Mouse (Mus musculus) liver, embryonic 14 days (tissue): ENCODE results near the gene Olfr1157. TPM values are rescaled to one million over a fixed set of nuclear protein-coding genes. Genes with fewer than 3 reads are reported as not detected.

Source experiments
- polyA plus RNA-seq: library from polyadenylated mRNA; depleted of rRNA; stranded (reverse); fragments of >200 nt; gene quantifications from 2 replicates; pipeline ENCODE4 v1.2.3, GENCODE M21; 2012; rRNA removed

Gene Olfr1157
- not detected in 2 replicates for polyA plus RNA-seq

GRCm38 (mm10) chr2:87968199-87968598 is at the start of gene Olfr1157:
Olfr1157 (minus strand) TSS chr2:87968299.

GRCm38 (mm10) chr2:88007515-88008318 is 39.6 kb upstream of the Olfr1157 start, which contains the start of gene Olfr1160:
Olfr1160 (minus strand) TSS chr2:88008268.

GRCm38 (mm10) chr2:87989813-87990212 is 21.7 kb upstream of the Olfr1157 start, which contains the start of gene Olfr1158:
Olfr1158 (plus strand) TSS chr2:87990113.

GRCm38 (mm10) chr2:87974563-87974962 is 6.5 kb upstream of the Olfr1157 start, which contains the start of gene Olfr74:
Olfr74 (minus strand) TSS chr2:87974663.

GRCm38 (mm10) chr2:87953000-87953399 is 15.1 kb downstream of the Olfr1157 start, which contains the start of gene Olfr1156:
Olfr1156 (minus strand) TSS chr2:87953100.

GRCm38 (mm10) chr2:87945037-87945436 is 23.1 kb downstream of the Olfr1157 start, which contains the start of gene Olfr1155:
Olfr1155 (minus strand) TSS chr2:87945137.

Other genes with a start within 250 kb of the Olfr1157 start
- not detected in 2 replicates for gene Olfr1138, start 228.3 kb downstream of the Olfr1157 start, polyA plus RNA-seq
- gene Olfr1140, start 224.5 kb downstream of the Olfr1157 start, polyA plus RNA-seq = not detected in 2 replicates
- gene Olfr1141, start 214.3 kb downstream of the Olfr1157 start, polyA plus RNA-seq = not detected in 2 replicates
- gene Olfr152, start 188.8 kb downstream of the Olfr1157 start, polyA plus RNA-seq = not detected in 2 replicates
- gene Olfr1143, start 167.7 kb downstream of the Olfr1157 start, polyA plus RNA-seq = not detected in 2 replicates
- not detected in 2 replicates for gene Olfr1145, start 158.5 kb downstream of the Olfr1157 start, polyA plus RNA-seq
- gene Olfr1148, start 137.8 kb downstream of the Olfr1157 start, polyA plus RNA-seq = not detected in 2 replicates
- gene Olfr1150-ps1, start 124.3 kb downstream of the Olfr1157 start, polyA plus RNA-seq = not detected in 2 replicates
- not detected in 2 replicates for gene Olfr1151, start 112.4 kb downstream of the Olfr1157 start, polyA plus RNA-seq
- not detected in 2 replicates for gene Olfr1152, start 101.8 kb downstream of the Olfr1157 start, polyA plus RNA-seq
- not detected in 2 replicates for gene Olfr1153, start 73.3 kb downstream of the Olfr1157 start, polyA plus RNA-seq
- not detected in 2 replicates for gene Olfr1154, start 63.1 kb downstream of the Olfr1157 start, polyA plus RNA-seq
- not detected in 2 replicates for gene Olfr1155, start 23.2 kb downstream of the Olfr1157 start, polyA plus RNA-seq
- gene Olfr1156, start 15.2 kb downstream of the Olfr1157 start, polyA plus RNA-seq = not detected in 2 replicates
- not detected in 2 replicates for gene Olfr74, start 6.4 kb upstream of the Olfr1157 start, polyA plus RNA-seq
- not detected in 2 replicates for gene Olfr1158, start 21.8 kb upstream of the Olfr1157 start, polyA plus RNA-seq
- not detected in 2 replicates for gene Olfr1160, start 40.0 kb upstream of the Olfr1157 start, polyA plus RNA-seq
- gene Olfr1161, start 54.5 kb upstream of the Olfr1157 start, polyA plus RNA-seq = not detected in 2 replicates
- gene Olfr73, start 69.4 kb upstream of the Olfr1157 start, polyA plus RNA-seq = not detected in 2 replicates
- gene Olfr1162, start 82.8 kb upstream of the Olfr1157 start, polyA plus RNA-seq = not detected in 2 replicates
- not detected in 2 replicates for gene Olfr1163, start 103.5 kb upstream of the Olfr1157 start, polyA plus RNA-seq
- not detected in 2 replicates for gene Olfr1164, start 125.7 kb upstream of the Olfr1157 start, polyA plus RNA-seq
- gene Olfr1166, start 160.0 kb upstream of the Olfr1157 start, polyA plus RNA-seq = not detected in 2 replicates
- not detected in 2 replicates for gene Olfr1167, start 186.9 kb upstream of the Olfr1157 start, polyA plus RNA-seq
- gene Olfr1168, start 213.6 kb upstream of the Olfr1157 start, polyA plus RNA-seq = not detected in 2 replicates